Mouse (Mus musculus) urinary bladder, postnatal 25 days (tissue): ENCODE data around the gene A130010J15Rik.
A peak's percentile ranks its signal among the peaks of the same experiment; 100 is the strongest.

Experiments used
- DNase-seq: peaks from one replicate; pipeline ENCODE4 v3.0.0; 2022; ENCODE audit warnings: low spot score

A130010J15Rik gene

DNA sequence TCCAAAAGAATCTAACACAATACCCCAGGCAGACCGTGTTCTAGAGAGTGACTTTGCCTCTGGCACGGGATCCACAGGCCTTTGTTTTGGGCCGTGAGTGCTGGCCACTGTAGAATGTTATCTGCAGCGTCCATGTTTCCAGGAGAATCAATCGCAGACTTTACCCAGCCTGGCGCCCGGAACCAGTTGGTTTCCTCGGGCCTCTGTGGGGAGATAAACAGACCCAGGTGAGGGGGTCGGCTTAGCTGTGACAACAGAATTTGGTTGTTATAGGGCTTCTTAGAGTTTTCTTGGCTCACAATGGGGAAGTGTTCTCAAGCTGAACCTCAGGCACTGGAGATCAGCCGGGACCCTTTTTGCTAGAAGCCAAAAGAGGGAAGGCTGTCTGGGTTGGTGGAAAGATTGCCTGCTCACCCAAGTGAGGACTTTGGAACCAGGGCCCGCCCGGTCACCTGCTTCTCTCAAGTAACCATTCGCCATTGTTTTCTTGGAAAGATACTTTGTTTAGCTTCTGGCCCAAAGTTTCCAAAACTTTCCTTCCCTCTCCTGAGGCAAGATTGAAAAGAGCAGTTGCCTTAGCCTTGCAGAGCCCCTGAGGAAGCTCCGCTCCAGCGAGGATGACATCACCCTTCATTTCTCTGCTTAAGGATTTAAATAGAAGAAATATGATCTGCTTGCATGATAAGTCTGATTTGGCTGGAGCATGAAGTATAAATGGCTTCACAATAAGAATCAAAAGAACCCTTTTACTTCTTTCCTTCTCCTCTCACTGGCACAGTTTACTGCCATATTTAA lies 11.3 kb upstream of the A130010J15Rik start:
- no peak for DNase-seq

DNA sequence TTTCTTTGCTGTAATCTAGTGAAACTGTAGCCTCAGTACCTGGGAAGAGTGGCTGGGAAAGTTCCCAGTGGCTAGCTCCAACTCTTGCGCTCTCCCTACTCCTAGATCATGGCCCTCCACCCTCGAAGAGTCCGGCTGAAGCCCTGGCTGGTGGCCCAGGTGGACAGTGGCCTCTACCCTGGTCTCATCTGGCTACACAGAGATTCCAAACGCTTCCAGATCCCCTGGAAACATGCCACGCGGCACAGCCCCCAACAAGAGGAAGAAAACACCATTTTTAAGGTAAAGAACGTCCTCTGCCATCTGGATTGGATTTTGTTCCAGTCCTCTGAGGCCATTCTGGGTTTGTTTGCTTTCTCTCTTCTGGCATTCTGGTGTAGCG lies 10.7 kb upstream of the A130010J15Rik start:
- no peak for DNase-seq

DNA sequence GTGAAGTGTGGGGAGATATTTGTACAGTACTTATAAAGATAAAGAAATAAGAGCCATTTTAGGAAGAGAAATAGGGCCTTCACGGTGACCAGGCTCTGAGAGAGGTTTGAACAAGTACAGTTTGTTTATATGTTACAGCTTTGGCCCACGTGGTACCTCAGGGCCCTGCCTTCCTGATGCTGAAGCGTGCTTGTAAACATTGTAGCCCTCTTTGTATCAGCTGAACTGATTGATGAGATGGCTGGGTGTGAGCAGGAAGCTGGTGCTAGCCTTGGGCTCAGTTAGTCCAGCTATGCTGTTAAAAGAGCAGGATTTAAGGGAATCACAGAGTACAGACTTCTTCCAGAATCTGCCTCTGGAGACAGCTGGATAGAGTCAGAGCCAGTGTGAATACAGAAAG lies 8.7 kb upstream of the A130010J15Rik start:
- DNase-seq = no peak

DNA sequence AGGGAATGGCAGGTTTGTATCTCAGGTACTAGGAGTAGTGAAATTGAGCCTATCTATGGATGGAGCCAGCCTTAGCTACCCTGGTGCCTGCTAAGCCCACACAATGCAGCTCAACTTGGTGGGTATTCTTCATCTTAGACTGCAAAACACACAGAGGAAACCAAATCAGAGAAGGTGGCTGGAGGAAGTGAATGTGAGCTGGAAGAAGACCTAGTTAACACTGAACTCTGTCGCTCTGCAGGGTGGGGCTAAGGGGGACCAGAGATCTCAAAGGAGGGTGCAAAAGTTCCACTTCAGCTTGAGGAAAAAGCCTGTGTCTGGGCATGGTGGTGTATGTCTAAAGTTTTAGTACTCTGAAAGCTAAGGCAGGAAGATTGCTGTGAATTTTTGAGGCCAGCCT lies 8.2 kb upstream of the A130010J15Rik start:
- DNase-seq = no peak

DNA sequence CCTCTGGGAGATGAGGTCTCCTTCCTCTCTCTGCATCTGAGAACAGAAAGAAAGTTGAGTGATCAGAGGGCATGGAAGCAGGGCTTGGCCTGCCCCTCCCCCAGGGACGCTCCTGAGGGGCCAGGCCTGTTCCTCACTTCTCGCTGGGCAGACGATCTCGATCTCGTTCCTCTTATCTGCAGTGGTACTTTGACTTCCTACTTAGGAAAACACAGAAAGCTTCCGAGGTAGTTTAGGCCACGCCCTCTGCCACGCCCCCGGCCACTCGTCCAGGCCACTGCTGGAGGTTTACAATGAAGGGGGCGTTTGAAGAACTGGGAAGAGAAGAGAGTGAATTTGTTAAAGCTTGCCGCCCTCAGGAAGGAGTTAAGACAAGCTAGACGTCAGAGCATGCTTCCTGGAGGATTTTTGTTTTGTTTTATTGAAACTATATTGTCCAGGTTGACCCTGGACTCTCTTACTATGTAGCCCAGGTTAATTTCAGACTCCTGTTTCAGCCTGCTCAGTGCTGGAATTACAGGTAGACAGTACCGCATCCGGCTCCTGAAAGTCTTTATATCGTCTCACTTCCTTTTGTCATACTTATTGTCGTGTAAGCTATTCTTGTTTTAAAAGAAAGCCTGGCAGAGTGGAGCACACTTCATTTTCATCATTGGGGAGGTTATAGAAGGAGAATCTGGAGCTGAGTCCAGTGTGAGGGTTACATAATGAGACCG lies 7.4 kb upstream of the A130010J15Rik start:
- DNase-seq = peak; percentile 33

DNA sequence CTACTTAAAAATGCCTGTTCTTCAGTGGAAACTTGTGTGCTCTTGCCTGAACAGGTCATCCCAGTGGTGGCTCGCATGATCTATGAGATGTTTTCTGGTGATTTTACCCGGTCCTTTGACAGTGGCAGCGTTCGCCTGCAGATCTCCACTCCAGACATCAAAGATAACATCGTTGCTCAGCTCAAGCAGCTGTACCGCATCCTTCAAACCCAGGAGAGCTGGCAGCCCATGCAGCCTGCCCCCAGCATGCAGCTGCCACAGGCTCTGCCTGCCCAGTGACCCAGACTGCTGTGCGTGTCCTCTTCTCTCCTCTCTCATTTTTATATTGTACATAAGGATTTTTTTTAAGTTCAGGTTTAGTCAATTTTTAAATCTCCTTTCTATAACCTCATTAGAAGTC lies 1.4 kb downstream of the A130010J15Rik start:
- DNase-seq = no peak

DNA sequence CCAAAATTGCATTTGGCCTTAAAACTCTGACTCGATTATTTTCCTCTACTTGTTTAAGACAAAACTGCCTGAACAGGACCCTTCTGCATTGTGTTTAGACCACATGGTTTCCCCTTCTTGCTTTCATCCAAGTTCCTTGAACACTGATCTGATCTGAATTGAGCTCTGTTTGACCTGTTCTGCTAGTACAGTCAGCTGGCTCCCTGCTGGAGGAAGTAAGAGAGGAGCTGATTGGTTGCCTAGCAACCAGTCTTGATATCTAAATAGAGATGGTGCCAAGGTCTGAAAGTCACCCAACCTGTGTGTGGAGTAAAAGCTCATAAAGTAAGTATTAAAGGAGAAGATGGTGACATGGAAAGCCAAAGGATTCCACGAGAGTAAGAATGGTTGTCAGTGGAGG lies 2.0 kb downstream of the A130010J15Rik start:
- no peak for DNase-seq

DNA sequence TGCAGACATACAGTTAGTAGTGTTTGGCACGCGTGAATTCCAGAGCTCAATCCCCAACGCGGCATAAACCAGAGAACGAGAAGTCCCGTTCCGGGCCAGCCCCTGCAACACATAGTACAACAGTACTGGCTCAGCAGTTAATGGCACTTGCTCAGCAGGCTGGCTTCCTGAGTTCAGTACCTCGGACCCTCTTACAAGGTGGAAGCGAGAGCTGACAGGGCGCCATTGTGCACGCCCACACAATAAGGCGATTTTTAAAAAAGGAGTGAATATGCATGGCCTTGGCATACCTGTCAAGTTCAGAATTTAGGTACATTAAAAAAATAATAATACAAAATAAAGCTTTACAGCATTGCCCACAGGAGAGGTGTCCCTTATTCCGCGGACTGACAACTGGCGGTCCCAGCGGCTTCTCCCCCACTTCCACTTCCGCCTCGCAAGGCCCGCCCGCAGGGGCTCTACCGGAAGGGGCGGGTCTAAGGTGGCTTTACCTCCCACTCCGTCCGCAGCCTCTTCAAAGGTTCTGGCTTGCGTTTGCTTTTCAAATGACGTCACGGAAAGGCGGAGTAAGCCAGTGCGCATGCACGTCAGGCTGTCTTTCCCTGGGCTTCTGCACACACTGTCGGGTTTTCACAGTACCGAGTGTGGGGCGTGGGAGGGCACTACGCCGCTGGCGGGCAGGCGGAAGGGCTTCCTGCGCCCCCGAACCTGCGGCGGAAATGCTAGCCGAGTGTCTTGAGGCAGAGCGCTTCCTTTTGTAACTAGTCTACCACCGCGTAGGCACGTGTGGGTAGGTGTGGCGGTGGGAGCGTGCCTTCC lies 5.4 kb downstream of the A130010J15Rik start:
- peak; percentile 93 for DNase-seq

DNA sequence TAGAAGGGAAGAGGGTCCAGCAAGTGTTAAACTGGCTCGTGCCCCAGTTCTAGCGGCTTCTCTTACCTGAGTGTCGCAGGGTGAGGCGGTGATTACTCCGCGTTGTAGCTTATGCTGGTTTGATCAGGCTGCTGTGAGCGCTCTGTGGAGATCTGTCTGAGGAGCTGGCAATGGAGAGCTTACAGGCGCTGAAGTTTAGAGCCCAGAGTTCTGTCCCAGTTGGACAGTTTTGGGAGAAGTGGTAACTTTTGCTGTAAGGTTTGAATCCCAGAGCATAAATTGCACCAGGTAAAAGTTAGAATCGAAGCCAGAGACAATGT lies 5.9 kb downstream of the A130010J15Rik start:
- no peak for DNase-seq

DNA sequence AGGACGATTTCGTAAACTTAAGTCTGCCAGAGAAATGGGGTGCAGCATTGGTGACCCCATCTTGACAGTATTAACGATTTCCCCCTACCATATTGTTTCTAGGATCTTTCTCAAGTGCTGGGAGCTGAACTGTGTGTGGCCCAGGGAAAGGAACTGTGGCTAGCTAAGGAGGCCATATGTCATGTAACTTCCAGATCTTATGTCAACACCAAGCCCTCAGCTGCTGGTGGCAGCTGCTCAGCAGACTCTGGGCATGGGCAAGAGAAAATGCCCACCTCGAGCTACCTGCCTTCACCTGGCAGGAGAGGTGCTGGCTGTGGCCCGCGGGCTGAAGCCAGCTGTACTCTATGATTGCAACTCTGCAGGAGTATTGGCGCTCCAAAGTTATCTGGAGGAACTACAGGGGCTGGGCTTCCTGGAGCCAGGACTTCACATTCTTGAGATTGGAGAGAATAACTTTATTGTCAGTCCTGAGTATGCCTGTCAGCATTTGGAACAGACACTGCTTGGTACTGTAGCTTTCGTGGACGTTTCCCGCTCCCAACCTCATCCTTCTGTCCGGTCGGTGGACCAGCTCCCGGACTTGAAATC lies 6.4 kb downstream of the A130010J15Rik start:
- no peak for DNase-seq

DNA sequence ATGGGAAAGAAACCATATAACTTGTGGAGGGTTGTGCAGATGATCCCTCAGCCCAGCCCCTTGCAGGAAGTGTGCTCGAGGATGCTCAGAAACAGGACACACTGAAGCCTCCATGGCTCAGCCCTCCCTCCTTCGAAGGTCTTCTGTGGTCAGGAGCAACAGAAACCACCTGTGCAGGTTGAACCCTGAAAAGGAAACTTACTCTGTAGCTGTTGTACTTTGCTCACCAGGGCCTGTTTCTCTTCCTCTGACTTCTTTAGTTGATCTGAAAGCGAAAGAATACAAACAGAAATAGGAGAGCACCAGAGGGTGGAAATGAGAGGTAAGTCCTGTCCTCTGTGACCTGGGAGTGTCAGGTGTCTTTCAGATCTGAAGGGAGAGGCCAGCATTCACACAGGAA lies 13.3 kb downstream of the A130010J15Rik start:
- DNase-seq = no peak

DNA sequence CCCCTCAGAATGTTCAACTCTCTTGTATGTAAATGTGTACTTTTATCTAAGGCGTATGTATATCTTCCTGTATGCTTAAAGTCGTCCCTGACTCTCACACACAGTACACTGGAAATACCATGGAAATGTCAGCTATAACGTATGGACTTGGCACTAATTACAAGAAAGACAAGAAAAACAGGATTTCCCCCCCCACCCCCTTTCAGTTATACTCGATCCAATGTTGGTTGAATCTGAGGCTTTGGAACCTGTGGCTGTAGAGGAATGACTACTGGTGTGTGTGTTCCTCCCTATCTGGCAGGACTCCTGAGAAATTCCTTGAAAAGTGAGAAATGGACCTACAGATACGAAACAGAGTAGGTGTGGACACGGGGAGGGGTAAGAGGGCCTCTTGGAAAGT lies 20.4 kb downstream of the A130010J15Rik start:
- DNase-seq = no peak

DNA sequence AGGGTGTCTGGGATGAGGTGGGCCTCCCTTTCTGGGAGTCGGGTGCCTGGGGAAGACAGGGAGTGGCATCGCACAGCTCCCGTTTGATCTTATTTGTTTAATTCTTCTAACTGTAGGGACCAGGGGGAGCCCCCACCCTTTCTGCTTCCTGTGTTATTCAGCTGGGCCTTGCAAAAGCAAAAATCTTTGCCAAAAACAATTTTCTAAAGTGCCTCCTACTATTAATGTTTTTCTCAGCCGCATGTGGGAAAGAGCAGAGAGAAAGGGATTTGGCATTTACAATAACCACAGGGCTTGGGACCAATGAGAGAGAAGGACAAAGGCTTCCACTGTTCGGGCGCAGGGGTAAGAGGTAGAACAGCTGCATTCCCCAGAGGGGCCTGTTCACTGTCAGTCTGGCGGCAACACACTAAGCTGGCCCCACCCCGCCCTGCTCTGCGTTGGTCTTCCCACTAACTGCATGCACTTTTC lies 21.3 kb downstream of the A130010J15Rik start:
- no peak for DNase-seq

DNA sequence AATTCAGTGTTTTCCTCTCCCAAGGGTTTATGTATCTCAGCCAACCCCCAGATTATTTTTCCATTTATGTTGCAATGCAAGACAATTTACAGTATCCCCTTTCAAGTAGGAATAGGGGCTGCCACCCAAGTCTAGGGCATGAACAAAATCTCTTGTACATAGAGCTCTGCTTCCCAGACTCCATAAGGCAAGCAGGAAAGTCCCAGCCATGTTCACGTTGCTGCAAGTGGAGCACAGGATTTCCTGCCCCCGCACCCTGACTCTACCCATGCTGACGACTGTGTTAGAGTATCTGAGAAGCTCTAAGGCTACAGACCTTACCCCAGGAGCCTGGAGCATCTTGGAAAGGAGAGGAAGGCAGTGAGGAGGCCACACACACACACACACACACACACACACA lies 21.9 kb downstream of the A130010J15Rik start:
- no peak for DNase-seq

DNA sequence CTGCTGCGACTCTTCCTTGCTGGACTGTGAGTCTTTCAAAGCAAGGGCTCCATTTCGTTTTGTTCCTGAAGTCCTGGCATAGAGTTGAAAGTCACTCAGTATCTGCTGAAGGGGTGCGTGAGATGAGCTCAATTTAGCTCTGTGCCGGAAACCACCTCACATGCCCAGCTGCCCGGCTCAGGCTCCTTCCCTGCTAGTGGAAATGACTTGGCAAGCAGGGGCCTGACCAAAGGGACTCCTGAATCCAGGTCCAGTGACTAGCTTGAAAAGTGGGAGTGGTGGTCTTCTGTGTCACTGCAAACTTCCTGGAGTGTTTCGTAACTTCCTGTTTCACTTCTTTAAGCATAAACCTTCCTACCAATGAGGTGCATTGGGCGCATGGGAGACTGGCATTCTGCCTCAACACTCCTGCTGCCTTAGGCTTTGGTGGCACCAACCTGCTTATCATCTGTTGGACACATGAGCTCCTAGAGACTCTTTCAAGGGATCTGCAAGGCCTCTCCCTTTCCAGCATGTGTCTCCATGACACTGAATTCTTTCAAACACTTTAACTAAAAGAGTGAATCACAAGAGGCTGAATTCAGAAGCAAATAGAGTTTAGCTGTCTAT lies 23.9 kb downstream of the A130010J15Rik start:
- DNase-seq = no peak

DNA sequence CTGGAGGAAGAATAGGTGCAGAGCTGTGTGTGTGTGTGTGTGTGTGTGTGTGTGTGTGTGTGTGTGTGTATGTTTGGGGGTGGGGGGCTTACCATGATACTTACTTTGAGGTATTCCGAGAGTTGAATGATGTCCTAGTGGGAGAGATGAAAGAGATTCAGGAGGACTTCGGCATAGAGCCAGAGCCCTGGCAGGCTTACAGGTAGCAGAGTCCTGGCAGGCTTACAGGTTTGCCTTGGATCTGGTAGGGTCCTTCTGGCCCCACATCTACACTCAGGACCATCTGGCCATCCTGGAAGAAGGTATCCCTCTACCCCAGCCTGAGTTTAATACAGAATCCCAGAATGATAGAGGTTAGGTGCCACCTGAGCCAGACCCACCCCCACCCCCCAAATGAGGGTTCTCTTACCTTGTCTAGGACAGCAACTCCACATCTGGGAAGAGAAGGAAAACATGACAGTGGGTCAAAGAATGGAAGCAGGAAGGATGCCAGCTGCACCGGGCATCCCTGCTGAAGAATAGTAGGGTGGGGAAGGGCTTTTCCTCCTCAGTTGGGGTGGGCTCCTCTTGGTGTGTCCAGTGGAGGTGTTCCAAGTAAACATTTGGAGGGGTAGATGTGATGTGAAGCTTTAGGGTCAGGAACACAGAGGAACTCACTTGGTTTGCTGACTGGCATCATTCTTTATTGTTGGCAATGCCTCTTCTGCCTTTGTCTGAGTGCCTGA lies 26.7 kb downstream of the A130010J15Rik start:
- no peak for DNase-seq

DNA sequence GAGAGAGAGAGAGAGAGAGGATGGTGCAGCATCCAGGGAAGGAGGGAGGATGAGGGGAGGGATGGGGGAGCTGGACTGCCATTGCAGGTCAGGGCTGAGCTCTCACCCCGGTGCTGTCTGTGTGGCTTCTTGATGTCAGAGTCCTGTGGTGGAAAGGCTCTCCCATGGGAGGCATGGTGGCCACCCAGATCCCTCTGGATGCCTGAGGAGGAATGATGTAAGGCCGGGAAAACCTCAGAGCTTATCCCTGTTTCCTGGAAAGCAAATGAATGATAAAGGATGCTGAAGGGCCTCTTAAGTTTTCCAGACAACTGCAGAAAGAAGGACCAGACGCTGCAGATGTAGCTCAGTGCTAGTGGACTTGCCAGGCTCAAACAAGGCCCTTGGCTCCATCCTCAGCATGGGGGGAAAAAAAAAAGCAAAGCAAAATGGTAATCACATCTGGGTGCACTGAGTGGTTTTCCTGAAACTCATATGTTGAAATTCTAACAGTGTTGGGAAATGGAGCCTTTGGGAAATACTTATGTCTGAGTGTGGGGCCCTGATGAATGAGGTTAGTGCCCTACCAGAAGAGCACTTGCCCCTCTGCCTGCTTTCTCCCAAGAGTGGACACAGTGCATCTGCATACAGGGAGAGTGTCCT lies 27.4 kb downstream of the A130010J15Rik start:
- DNase-seq = no peak

DNA sequence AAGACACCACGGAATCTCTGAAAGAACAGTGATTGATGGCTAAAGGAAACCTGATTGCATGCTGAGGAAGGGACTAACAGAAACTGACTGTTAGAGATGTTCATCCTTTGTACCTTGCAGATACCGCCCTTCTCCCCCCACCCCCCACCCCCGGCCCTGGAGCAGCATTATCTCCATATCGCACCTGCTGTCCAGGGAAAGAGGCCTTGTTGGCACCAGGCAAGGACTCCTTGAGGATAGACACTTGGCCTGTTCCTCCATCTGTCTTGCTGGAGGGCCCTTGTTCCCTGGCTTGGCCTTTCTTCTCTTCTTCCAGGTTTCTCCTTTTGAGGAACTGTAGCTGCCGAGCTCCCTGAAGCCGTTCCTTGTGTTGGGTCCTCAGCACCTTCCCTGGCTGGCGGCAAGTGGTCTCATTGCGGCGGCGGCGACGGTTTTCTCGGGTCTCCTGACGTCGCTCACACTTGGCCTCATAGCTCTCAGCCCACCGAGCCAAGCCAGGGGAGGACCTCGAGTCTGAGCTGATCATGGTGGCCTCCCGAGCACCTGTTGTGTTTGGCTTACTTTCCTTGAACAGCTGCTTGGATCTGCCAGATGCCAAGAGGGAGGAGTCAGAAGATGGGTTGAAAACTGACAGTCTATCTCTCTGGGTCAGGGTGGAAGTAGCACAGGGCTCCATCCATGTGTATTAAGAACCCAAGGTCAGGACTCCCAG lies 29.8 kb downstream of the A130010J15Rik start:
- DNase-seq = no peak

DNA sequence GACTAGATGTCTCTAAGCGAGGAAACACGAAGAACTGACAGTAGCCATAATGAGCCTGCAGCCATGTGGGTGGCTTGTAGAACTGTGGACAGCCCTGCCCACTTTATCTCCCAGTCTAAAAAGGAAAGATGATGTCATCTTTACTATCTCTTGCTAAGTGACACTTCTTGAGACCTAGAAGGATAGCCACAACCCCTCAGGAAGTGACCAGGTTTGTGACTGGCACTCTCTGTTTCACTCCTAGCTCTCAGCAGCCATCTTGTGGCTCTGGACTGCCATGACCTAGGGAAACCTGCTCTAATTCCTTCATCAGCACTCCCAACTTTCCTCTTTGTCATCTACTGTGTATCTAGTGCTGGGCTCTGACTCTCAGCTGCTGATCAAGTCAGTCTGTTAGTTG lies 30.5 kb downstream of the A130010J15Rik start:
- no peak for DNase-seq
